Mouse (Mus musculus) A20 (cell line): ENCODE measurements around the gene Ints12.

ENCODE experiments used
- DNase-seq: peaks from one replicate; pipeline ENCODE4 v3.0.0-alpha.2; 2011; ENCODE audit warnings: low read depth, low spot score

The Ints12 gene

GRCm38 (mm10) chr3:133091664-133092273 is at the start of gene Ints12, which contains the start of gene Gstcd:
Gene Ints12, plus strand, starts transcription at chr3:133091840.
Gene Gstcd, minus strand, starts transcription at chr3:133092033.
- DNase-seq, result peak; percentile 96

GRCm38 (mm10) chr3:133052068-133052467 is 39.6 kb upstream of the Ints12 start:
- DNase-seq, result no peak

GRCm38 (mm10) chr3:133075560-133075959 is 16.1 kb upstream of the Ints12 start:
- no peak for DNase-seq

- DNase-seq, result no peak
Observed at GRCm38 (mm10) chr3:133082736-133083135, 8.9 kb upstream of the Ints12 start.

- peak; percentile 59 for DNase-seq
Observed at GRCm38 (mm10) chr3:133085858-133086257, 5.8 kb upstream of the Ints12 start.

- peak; percentile 56 for DNase-seq
Observed at GRCm38 (mm10) chr3:133090247-133091120, 1.2 kb upstream of the Ints12 start.

GRCm38 (mm10) chr3:133091121-133091663 is 448 bp upstream of the Ints12 start:
- DNase-seq, result no peak

- no peak for DNase-seq
Observed at GRCm38 (mm10) chr3:133092274-133092853, 724 bp downstream of the Ints12 start.

GRCm38 (mm10) chr3:133092936-133093335 is 1.3 kb downstream of the Ints12 start:
- peak; percentile 76 for DNase-seq

GRCm38 (mm10) chr3:133094305-133094704 is 2.7 kb downstream of the Ints12 start:
- DNase-seq, result no peak

GRCm38 (mm10) chr3:133097936-133098335 is 6.3 kb downstream of the Ints12 start:
- DNase-seq, result no peak

- no peak for DNase-seq
Observed at GRCm38 (mm10) chr3:133098336-133098735, 6.7 kb downstream of the Ints12 start.

GRCm38 (mm10) chr3:133098909-133099308 is 7.3 kb downstream of the Ints12 start:
- DNase-seq, result no peak

GRCm38 (mm10) chr3:133103768-133104167 is 12.1 kb downstream of the Ints12 start:
- DNase-seq, result no peak

GRCm38 (mm10) chr3:133104436-133104835 is 12.8 kb downstream of the Ints12 start:
- no peak for DNase-seq

GRCm38 (mm10) chr3:133108731-133109130 is 17.1 kb downstream of the Ints12 start:
- DNase-seq, result no peak

GRCm38 (mm10) chr3:133109844-133110243 is 18.2 kb downstream of the Ints12 start:
- DNase-seq, result no peak

- DNase-seq, result peak; percentile 62
Observed at GRCm38 (mm10) chr3:133111741-133112140, 20.1 kb downstream of the Ints12 start.

- DNase-seq, result no peak
Observed at GRCm38 (mm10) chr3:133113281-133113680, 21.6 kb downstream of the Ints12 start.

GRCm38 (mm10) chr3:133131372-133131771 is 39.7 kb downstream of the Ints12 start:
- no peak for DNase-seq

GRCm38 (mm10) chr3:133132611-133133010 is 41.0 kb downstream of the Ints12 start:
- no peak for DNase-seq

- no peak for DNase-seq
Observed at GRCm38 (mm10) chr3:133141877-133142276, 50.2 kb downstream of the Ints12 start.
